Mouse (Mus musculus): ENCODE results near the gene Wnk2.
"Not testable (repeated sequence)": the region's sequence is repeated elsewhere in the genome, so short reads cannot be mapped to it uniquely, and the experiment has no call there.

Gene Wnk2

DNA sequence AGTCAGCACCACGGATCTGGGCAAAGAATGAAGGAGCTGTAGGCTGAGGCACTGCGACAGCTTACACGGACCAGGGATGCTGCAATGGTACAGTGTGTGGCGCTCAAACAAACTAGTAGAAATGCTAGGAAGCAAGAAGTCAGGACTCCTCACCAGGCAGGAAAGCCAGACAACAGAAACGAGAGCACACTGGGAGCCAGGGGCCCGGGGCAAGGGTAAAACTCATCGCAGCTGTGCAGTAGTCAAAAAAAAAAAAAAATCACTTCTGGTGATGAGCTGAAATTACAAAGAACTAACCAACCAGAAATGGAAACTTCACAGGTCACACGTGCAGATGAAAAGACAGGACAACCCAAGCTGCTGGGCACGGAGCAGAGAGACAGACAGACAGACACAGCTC, 55.2 kb downstream of the Wnk2 start:
- no peak for DNase-seq (ENCODE audit: low spot score)

DNA sequence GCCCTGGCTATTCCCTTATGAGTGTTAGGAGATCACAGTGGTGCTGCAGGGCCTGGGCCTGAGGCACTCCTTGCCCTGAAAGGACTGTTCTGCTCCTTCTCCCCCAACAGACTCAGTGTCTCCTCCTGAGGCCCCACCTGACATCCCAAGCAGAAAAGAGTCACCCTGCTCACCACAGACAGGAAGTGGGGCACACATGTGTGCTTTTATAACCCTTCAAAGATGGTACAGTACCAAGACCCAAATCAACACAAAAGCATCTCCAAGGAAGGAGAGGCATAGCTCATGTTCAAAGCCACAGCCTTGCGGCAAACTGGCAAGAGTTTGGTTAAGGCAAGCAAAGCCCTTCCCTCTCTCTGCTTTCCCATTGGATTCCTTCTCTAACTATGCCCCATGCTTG, 57.6 kb downstream of the Wnk2 start:
- no peak for DNase-seq (ENCODE audit: low spot score)

DNA sequence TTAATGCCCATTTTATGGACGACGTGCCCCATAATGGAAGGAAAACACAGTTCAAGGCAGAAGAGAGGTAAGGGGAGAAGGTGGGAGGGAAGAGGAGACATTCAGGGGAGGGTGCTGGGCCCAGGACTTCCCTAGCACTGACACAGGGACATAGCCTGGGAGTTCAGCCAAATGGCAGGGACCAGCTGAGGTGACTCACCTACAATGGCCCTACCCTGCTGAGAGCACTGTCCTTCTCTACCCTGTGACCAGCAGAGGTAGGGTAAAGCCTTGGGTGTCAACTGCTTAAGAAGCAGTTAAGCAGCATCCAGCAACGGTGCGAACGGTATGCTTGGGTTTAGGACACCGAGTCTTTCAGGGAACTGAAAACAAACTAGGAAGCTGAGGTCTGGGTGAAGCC, 58.9 kb downstream of the Wnk2 start:
- DNase-seq (ENCODE audit: low spot score): no peak

DNA sequence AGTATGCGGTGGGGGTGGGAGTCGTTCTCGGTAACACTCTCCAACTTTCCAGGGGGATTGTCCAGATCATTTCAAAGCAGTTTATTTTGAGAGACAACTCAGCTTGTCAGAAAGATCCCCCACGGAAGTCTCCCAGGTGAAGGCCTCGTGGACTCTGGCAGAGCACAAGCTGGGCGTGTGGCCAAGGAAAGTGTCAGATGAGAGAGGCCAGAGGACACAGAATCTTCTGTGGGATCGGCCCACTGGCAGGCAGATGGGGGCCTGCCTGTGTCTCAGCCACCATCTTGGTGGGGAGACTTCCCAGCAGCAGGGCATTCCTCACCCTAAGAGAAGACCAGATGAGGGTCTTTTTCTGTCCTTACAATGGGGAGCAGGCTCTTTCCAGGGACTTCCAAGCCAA, 60.4 kb downstream of the Wnk2 start:
- DNase-seq (ENCODE audit: low spot score): no peak

DNA sequence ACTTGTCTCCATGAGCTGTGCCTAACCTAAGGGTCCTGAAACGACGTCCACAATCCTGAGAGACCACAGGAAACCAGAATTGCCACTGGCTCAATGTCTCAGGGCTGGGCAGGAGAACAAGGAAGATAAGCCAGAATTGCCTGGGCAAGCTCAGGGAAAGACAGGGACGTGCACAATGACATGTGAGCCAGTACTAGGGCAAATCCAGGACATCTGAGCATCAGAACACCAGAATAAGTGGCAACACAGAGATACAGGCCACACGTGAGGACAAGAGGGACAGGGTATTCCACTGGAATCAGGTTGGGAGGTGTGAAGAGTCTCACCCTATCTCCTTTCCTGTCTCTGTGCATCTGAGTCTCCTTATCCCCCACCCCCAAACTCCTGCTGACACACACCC, 61.4 kb downstream of the Wnk2 start:
- no peak for DNase-seq (ENCODE audit: low spot score)

DNA sequence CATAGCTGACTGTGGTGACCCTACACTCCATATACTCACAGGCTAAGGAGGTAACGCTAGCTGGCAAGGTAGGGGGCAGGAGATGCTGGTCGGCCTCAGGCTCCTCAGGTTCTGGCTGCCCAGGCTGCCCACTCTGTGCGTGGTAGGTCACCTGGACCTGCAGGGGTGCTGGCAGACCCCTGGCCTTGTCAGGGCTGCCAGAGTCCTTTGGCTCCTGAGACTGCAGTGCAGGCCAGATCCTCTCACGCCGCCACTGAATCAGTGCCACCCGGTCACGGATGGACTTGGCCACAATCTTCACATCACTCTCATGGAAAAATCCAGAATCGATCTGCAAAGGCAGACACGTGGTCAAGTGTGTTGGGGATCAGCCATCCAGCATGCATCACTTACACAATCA, 62.6 kb downstream of the Wnk2 start:
- no peak for DNase-seq (ENCODE audit: low spot score)

DNA sequence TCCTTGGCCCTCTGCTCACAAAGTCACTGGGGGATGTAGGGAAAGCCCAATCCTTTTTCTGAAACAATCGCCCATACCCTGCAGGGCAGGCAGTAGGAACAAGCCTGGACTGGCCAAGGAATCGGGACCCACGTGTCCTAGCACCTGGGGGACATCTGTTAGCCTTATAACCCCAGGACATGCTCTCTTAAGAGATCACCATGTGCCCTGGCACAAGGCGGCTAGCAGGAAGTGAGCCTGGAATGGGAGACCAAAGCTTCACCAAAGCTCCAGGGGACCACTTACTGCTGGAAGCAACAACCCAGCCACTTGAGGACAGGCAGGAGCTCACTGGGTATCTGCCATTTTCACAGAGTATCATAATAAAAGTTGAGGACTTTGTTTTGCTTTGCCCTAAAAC, 63.0 kb downstream of the Wnk2 start:
- DNase-seq (ENCODE audit: low spot score): no peak

DNA sequence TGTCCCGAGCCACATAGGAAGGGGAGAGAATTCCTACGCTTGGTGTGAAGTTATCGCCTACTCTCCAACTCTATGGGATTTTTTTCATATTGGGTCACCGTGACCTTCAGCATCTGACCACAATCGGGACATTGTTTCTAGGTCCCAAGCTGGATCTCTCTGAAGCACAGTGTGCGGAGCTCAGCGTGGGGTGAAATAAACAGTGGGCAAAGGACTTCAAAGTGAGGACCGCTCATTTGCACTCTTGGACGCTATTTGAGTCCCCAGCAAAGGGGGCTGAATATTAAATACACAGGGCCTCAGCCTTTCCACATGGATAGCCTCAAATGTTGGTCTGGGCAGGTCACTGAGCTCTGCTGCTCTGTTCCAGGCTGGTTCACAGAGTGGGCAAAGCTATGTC, 63.9 kb downstream of the Wnk2 start:
- DNase-seq (ENCODE audit: low spot score): no peak

DNA sequence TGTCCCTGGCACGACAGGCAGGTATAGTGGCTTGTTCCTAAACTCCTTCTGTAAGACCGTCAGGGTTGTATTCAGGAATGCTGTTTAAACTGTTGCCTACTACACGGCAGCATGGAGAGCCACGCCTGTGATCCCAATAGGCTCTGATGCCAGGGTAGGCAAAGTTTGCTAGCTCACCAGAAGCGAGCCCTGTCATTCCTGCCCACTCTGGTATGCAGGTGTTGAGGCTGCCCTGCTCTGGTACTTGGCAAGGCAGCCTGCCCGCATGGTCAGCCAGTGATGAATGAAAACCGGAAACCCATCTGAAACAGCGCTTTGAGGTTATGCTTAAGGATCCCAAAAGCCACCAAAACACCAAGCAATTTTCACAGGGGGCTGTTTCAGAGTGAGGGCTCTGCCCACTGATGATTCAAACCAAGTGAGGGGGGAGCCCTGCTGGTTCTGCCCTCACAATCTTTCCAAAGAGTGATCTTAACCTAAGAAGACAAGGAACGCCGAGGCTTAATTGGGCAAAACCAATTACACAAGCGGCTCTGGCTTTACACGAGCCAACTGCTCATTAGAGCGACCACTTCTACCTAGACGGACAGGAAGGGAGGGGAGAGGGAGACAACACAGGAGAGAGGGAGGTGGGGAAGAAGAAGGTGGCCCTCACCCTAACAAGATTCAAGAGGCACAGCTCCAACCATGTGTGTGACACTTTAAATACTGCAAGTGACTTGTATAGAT, 65.5 kb downstream of the Wnk2 start:
- no peak for DNase-seq (ENCODE audit: low spot score)

DNA sequence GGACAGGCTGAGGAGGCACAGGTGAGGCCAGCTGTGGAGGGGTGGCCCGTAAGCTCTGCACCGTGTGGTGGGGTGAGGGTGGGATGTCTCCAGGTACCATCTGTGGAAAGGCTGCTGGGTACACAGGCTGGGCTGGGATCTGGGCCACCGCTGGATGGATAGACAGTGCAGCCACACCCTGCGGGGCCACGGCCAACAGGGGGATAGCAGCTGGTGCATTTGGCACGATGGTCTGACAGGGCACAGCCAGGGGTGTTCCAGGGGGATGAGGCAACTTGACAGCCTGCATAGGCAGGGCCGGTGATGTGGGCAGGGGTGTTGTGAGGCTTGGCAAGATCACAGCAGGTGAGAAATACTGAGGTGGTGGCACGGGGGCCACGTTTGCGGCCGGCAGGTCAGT, 71.6 kb downstream of the Wnk2 start:
- no peak for DNase-seq (ENCODE audit: low spot score)

DNA sequence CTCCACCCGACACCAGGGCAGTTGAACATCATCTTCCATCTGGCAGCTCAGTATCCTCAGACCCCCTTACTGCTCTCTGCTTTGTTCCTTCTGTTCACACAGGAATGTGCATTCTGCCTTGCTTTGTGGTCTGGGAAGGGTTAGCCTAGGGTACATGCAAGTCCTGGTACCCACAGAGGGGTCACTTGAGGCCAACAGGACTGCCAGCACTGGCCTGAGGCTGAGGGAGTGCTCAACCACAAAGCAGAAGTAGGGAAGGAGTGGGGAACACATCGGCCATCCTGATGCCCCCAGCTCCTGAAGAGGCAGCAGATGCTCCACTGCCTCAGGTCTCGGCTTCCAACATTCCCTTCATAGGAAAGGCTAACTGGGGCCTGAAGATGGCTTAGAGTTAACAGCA, 72.4 kb downstream of the Wnk2 start:
- DNase-seq (ENCODE audit: low spot score): no peak

DNA sequence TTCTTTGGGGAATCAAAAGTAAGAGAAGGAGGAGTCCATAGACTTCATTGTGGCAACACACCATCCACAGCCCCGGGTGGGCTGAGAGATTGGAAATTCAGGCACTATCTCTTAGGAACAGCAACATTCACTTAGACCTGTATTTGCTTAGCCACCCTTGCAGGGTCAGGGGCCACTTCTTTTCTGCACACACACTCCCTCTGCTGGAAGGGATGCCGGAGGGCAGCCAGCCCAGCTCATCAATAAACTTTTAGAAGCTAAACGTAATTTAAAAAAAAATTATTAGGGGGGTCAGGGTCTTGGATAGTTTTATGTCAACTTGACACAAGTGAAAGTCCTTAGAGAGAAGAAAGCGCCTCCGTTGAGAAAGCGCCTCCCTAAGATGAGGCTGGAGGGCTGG, 74.5 kb downstream of the Wnk2 start:
- no peak for DNase-seq (ENCODE audit: low spot score)

DNA sequence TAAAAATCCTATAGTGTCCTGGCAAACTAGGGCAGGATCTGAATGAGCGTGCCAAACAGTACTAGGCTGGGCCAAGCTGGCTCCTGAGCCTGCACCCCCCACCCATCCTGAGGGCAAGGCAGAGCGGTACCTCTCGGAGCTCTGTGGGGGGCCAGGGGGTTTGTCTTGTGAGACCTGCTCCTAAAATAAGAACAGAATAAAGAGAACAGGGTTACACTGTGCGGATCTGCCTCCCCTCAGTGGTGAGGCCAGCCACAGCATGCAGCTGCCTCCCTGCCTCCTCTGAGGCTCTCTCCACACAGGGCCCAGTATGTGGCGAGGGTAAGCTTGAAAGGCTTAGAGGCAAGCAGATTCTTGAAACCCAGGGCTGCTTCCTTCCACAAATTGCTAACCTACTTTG, 76.0 kb downstream of the Wnk2 start:
- DNase-seq (ENCODE audit: low spot score): no peak

DNA sequence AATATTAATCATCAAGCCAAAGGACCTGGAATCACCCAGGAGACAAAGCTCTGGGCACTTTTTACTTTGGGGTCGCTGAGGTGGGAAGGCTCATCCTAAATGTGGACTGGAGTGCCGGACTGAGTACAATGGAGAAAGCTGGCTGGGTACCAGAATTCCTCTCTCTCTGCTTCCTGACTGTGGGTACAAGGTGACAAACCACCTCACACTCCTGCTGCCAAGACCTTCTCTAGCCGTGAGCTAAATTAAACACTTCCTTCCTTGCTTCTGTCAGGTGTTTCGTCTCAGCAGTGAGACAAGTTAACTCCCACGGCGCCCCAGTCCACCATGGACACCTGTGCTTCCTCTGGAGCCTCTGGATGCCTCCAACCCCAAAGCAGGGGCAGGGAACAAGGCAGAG, 77.8 kb downstream of the Wnk2 start:
- DNase-seq (ENCODE audit: low spot score): no peak

DNA sequence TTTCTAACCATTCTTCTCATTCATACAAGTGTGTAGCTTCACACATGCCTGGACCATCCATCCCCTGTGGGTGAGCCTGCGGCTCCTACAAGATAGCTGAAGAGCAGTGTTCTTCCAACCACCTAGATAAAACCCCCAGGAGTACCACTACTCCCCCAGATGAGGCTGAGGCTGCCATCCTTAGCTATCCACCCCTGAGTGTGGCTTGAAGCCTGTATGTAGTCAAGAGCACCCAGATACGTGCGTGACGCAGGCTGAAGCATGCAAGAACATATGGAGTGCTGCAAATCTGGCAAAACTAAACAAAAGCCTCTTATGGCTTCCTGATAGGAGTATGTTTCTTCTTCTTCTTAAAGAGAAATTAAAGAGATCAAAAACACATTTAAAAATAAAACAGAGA, 78.4 kb downstream of the Wnk2 start:
- DNase-seq (ENCODE audit: low spot score): no peak

DNA sequence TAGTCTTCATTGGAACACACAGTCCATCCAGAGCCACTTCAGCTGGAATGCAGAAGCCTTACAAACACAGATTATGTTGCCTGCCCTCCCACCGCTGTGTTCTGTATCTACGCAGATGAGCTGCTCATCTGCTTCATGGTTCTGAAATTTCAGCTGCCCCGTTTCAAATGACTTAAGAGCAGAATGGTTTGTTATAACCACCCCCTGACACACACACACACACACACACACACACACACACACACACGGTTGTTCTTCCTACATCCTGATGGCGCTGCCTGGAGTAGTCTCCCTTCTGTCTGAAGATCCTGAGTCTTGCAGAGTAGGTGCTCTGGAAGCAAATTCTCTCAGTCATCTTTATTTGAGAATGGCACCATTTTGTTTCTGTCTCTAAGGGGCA, 83.6 kb downstream of the Wnk2 start:
- no peak for DNase-seq (ENCODE audit: low spot score)

DNA sequence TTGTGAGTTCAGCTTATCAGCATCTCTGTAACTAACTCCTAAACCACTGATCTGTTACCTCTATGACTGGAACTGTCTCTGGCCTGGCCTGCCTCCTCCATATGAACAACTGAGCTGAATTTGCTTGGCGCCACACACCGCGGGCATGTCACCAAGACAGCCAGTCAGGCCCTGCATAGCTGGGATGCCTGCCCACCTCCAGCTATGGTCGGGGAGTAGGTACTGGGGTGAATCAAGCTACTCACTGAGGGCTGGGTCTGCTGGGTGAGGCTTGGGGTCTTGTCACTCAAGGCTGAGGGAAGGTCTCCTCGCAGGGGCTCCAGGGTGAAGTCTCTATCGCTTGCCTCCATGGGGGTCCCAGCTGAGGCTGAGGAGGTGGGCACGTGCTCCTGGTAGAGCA, 87.4 kb downstream of the Wnk2 start:
- DNase-seq (ENCODE audit: low spot score): no peak

DNA sequence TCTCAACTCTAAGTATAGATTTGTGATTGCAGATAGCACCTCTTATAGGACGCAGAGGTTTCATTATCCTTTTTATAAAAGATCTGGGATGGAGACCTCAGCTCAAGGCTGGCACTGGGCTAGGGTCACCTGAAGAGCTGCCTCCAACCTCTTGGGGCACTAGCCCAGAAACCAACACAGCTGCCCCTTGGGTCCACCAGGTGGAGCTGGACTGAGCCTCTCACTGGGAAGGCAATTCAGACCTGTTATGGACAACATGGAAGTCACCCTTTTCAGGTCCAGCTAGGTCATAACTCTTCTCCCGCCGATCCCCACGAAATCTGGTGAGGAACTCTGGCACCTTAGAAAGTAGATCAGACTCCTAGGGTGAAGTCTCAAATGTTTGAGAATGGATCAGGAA, 89.3 kb downstream of the Wnk2 start:
- DNase-seq (ENCODE audit: low spot score): no peak

DNA sequence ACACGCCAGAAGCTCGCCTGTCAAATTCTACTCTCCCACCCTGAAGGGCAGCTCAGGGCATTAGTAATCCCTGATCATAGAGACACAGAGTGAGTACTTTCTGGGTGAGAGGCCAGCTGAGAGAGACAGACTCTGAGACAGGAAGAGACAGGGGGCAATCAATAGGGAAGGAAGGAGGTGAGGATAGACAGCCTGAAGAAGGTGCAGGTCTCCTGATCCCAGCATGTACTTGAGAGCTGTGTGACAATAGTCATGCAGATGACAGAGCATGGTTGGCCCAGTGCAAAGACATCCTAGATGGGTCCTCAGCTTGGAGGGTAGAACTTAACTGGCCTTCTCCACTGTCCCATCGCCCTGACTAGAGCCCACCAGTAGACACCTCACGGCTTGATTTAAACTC, 91.5 kb downstream of the Wnk2 start:
- no peak for DNase-seq (ENCODE audit: low spot score)

DNA sequence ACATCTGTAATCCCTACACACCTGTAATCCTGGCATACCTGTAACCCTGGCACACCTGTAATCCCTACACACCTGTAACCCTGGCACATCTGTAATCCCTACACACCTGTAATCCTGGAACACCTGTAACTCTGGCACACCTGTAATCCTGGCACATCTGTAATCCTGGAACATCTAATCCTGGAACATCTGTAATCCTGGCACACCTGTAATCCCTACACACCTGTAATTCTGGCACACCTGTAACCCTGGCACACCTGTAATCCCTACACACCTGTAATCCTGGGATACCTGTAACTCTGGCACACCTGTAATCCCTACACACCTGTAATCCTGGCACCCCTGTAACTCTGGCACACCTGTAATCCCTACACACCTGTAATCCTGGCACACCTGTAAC, 93.1 kb downstream of the Wnk2 start:
- not testable (repeated sequence) for DNase-seq (ENCODE audit: low spot score)

DNA sequence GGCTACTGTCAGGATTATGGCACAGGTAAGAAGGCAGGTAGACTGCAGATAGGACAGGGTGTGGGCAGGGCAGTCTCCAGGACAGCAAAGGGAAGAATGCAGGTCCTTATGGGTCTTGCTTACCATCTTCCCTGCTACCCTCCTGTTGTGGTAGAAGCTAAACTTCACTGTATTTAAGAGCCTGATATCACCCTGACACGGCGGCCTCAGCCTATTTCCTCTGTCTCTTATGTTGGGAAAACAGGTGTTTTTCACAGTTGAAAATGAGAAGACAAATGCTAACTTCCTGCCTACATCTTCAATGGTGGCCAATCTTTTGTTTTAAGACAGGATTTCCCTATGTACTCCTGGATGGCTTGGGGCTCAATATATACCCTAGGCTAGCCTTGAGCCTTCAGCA, 94.5 kb downstream of the Wnk2 start:
- no peak for DNase-seq (ENCODE audit: low spot score)

DNA sequence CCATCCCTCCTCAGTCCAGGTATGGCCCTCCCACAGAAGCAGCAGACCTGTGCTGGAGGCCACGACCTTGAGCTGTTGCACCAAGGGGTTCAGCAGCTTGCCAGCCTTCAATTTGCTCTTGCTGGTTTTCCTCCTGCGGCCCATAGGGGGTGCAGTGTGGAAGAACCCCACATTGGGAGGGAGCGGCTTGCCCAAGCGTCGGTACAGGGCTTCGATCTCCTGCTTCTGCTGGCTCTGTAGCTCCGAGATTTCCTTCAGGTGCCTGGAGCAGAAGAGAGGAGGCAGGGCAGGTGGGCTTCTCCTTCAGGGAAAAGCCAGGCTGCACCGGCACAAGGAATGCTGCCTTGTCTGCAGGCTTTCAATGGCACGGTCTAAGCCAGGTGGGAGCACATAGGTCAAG, 95.3 kb downstream of the Wnk2 start:
- no peak for DNase-seq (ENCODE audit: low spot score)

DNA sequence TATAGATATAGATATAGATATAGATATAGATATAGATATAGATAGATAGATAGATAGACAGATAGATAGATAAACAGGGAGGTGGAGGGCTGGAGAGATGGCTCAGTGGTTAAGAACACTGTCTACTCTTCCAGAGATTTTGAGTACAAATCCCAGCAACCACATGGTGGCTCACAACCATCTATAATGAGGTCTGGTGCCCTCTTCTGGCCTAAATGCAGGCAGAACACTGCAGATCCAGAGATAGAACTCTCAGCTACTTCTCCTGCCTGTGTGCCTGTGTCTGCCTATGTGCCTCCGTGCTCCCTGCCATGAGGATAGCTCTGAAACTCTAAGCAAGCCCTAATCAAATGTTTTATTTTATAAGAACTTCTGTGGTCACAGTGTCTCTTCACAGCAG, 100.4 kb downstream of the Wnk2 start:
- DNase-seq (ENCODE audit: low spot score): no peak

DNA sequence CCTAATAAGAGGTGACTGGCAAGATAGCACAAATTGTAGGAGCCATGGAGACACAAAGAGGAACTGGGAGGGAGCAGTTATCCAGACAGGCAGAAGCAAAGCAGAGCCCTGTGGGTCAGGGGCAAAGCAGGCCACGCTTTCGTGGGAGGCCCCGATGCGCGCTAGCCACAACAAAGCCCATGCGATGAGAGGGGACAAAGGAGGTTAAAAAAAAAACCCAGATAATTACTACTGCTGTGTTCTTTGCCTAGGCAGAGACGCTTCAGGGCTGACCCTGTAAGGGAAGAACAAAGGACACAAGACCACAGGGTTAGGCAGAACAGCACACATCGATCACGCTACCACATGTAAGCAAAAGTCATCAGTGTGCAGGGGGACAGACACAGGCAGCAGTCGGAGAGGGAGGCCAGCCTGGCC, 103.7 kb downstream of the Wnk2 start:
- DNase-seq (ENCODE audit: low spot score): no peak

DNA sequence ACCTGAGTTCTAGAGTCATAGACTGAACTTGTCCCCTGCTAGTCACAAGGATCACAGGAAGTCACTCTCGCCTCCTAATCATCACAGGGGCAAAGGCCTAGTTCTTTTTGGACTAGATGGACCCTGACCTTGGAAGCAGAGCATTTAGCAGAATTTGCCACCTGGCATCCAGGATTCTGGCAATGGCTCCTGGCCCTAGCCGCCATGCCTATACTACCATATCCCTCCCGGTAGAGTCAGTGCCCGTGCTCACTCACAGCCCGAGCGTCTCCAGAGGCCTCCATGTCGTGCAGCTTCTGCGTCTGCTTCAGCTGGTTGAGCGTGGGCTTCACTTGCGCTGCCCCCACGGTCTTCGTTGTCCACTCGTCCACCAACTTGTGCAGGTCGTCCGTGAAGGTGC, 105.4 kb downstream of the Wnk2 start:
- DNase-seq (ENCODE audit: low spot score): no peak
